Mouse (Mus musculus): ENCODE data around the gene Prss43. TPM values are rescaled to one million over a fixed set of nuclear protein-coding genes. Genes with fewer than 3 reads are reported as not detected.
A peak's percentile ranks its signal among the peaks of the same experiment; 100 is the strongest.

Gene Prss43
- 0.04 TPM in 1 of 2 replicates, not detected in the other for polyA plus RNA-seq (2015; fragmentation: Nextera tagmentation; extraction: Ambion mirVana)

GRCm38 (mm10) chr9:110826390-110826789, at the start of gene Prss43:
Prss43 (plus strand) TSS chr9:110826690.
- DNase-seq (ENCODE audit: low spot score) (no peak), ATAC-seq (ENCODE audit: low FRiP score, low TSS enrichment) (no peak)
- Histone ChIP-seq H3K9me3 (ENCODE audit: control insufficient read depth, low read length) (no peaks in the 10 kb centered on the region), H3K27ac (replicated peaks) (no peak within 1 kb of the TSS), H3K27me3 (ENCODE audit: control insufficient read depth, insufficient read depth, low read length) (no peaks in the 10 kb centered on the region), H3K4me3 (ENCODE audit: low read depth, low read length) (no peak within 1 kb of the TSS), H3K36me3 (ENCODE audit: control insufficient read depth, insufficient read depth, low read length) (no peaks in the 10 kb centered on the region), H3K4me2 (replicated peaks; ENCODE audit: low read depth) (no peak within 1 kb of the TSS), H3K9ac (ENCODE audit: low read length) (no peak within 1 kb of the TSS), H3K4me1 (replicated peaks; ENCODE audit: control insufficient read depth, insufficient read depth) (no peaks in the 10 kb centered on the region)
- TF ChIP-seq CTCF (IDR thresholded peaks at IDR 0.05; ENCODE audit: low read depth) (no peak), EP300 (optimal IDR thresholded peaks at IDR 0.05) (no peak)
- 62% methylated on average over 3 of the region's 3 CpGs for WGBS

- Histone ChIP-seq H3K9me3 (ENCODE audit: control insufficient read depth, low read length) (no peaks in the 10 kb centered on the region), H3K4me2 (replicated peaks; ENCODE audit: low read depth) (no peak overlapping the region), H3K27ac (replicated peaks) (no peak overlapping the region), H3K9ac (ENCODE audit: low read length) (no peak overlapping the region), H3K27me3 (ENCODE audit: control insufficient read depth, insufficient read depth, low read length) (no peaks in the 10 kb centered on the region; the same call in 1 of the 2 replicates), H3K36me3 (ENCODE audit: control insufficient read depth, insufficient read depth, low read length) (no peaks in the 10 kb centered on the region), H3K4me3 (ENCODE audit: low read depth, low read length) (no peak overlapping the region), H3K4me1 (replicated peaks; ENCODE audit: control insufficient read depth, insufficient read depth) (no peaks in the 10 kb centered on the region; the same call in 1 of the 2 replicates)
- WGBS, result 74% methylated on average over 1 of the region's 1 CpGs
- no peak for ATAC-seq (ENCODE audit: low FRiP score, low TSS enrichment)
- no peak for DNase-seq (ENCODE audit: low spot score)
- no peak for TF ChIP-seq EP300 (optimal IDR thresholded peaks at IDR 0.05)
- no peak for TF ChIP-seq CTCF (IDR thresholded peaks at IDR 0.05; ENCODE audit: low read depth)
Observed at GRCm38 (mm10) chr9:110778100-110778499, 48.4 kb upstream of the Prss43 start.

- ATAC-seq (ENCODE audit: low FRiP score, low TSS enrichment) (no peak), DNase-seq (ENCODE audit: low spot score) (no peak)
- H3K9ac ChIP-seq (ENCODE audit: low read length), result no peak overlapping the region
- H3K9me3 ChIP-seq (ENCODE audit: control insufficient read depth, low read length), result no peaks in the 10 kb centered on the region
- 74% methylated on average over 7 of the region's 7 CpGs for WGBS
- H3K27ac ChIP-seq (replicated peaks), result no peak overlapping the region
- H3K4me3 ChIP-seq (ENCODE audit: low read depth, low read length), result no peak overlapping the region
- H3K4me2 ChIP-seq (replicated peaks; ENCODE audit: low read depth), result no peak overlapping the region
- no peaks in the 10 kb centered on the region for H3K36me3 ChIP-seq (ENCODE audit: control insufficient read depth, insufficient read depth, low read length)
- peak; percentile 45 for TF ChIP-seq CTCF (IDR thresholded peaks at IDR 0.05; ENCODE audit: low read depth)
- no peak for TF ChIP-seq EP300 (optimal IDR thresholded peaks at IDR 0.05)
- no peaks in the 10 kb centered on the region; the same call in 1 of the 2 replicates for H3K27me3 ChIP-seq (ENCODE audit: control insufficient read depth, insufficient read depth, low read length)
- no peaks in the 10 kb centered on the region; the same call in 1 of the 2 replicates for H3K4me1 ChIP-seq (replicated peaks; ENCODE audit: control insufficient read depth, insufficient read depth)
Observed at GRCm38 (mm10) chr9:110778559-110778958, 47.9 kb upstream of the Prss43 start.

GRCm38 (mm10) chr9:110779242-110779913, 47.1 kb upstream of the Prss43 start:
- DNase-seq (ENCODE audit: low spot score) (peak; percentile 42), ATAC-seq (ENCODE audit: low FRiP score, low TSS enrichment) (no peak)
- 76% methylated on average over 5 of the region's 5 CpGs for WGBS
- TF ChIP-seq EP300 (optimal IDR thresholded peaks at IDR 0.05) (no peak), CTCF (IDR thresholded peaks at IDR 0.05; ENCODE audit: low read depth) (peak; percentile 66)
- Histone ChIP-seq H3K9me3 (ENCODE audit: control insufficient read depth, low read length) (no peaks in the 10 kb centered on the region), H3K9ac (ENCODE audit: low read length) (no peak overlapping the region), H3K27ac (replicated peaks) (no peak overlapping the region), H3K4me3 (ENCODE audit: low read depth, low read length) (no peak overlapping the region), H3K4me1 (replicated peaks; ENCODE audit: control insufficient read depth, insufficient read depth) (no peaks in the 10 kb centered on the region; the same call in 1 of the 2 replicates), H3K36me3 (ENCODE audit: control insufficient read depth, insufficient read depth, low read length) (no peaks in the 10 kb centered on the region), H3K27me3 (ENCODE audit: control insufficient read depth, insufficient read depth, low read length) (no peaks in the 10 kb centered on the region; the same call in 1 of the 2 replicates), H3K4me2 (replicated peaks; ENCODE audit: low read depth) (no peak overlapping the region)

- ATAC-seq (ENCODE audit: low FRiP score, low TSS enrichment) (peak; percentile 95), DNase-seq (ENCODE audit: low spot score) (peak; percentile 94)
- TF ChIP-seq CTCF (IDR thresholded peaks at IDR 0.05; ENCODE audit: low read depth) (peak; percentile 83), EP300 (optimal IDR thresholded peaks at IDR 0.05) (no peak)
- H3K36me3 ChIP-seq (ENCODE audit: control insufficient read depth, insufficient read depth, low read length), result no peaks in the 10 kb centered on the region
- peak overlapping the region; percentile 49; the same call in 1 of the 2 replicates for H3K27ac ChIP-seq (replicated peaks)
- peak overlapping the region; percentile 45 for H3K4me3 ChIP-seq (ENCODE audit: low read depth, low read length)
- H3K4me1 ChIP-seq (replicated peaks; ENCODE audit: control insufficient read depth, insufficient read depth), result no peaks in the 10 kb centered on the region; the same call in 1 of the 2 replicates
- 1% methylated on average over 43 of the region's 43 CpGs for WGBS
- H3K4me2 ChIP-seq (replicated peaks; ENCODE audit: low read depth), result peak overlapping the region; percentile 72
- H3K9me3 ChIP-seq (ENCODE audit: control insufficient read depth, low read length), result no peaks in the 10 kb centered on the region
- peak overlapping the region; percentile 62 for H3K9ac ChIP-seq (ENCODE audit: low read length)
- no peaks in the 10 kb centered on the region; the same call in 1 of the 2 replicates for H3K27me3 ChIP-seq (ENCODE audit: control insufficient read depth, insufficient read depth, low read length)
Observed at GRCm38 (mm10) chr9:110781256-110781721, 45.2 kb upstream of the Prss43 start.

GRCm38 (mm10) chr9:110781731-110782130, 44.8 kb upstream of the Prss43 start:
- Histone ChIP-seq H3K27ac (replicated peaks) (peak overlapping the region; percentile 49; the same call in 1 of the 2 replicates), H3K9me3 (ENCODE audit: control insufficient read depth, low read length) (no peaks in the 10 kb centered on the region), H3K9ac (ENCODE audit: low read length) (peak overlapping the region; percentile 62), H3K4me1 (replicated peaks; ENCODE audit: control insufficient read depth, insufficient read depth) (no peaks in the 10 kb centered on the region; the same call in 1 of the 2 replicates), H3K4me2 (replicated peaks; ENCODE audit: low read depth) (peak overlapping the region; percentile 72), H3K27me3 (ENCODE audit: control insufficient read depth, insufficient read depth, low read length) (no peaks in the 10 kb centered on the region; the same call in 1 of the 2 replicates), H3K4me3 (ENCODE audit: low read depth, low read length) (peak overlapping the region; percentile 45), H3K36me3 (ENCODE audit: control insufficient read depth, insufficient read depth, low read length) (no peaks in the 10 kb centered on the region)
- DNase-seq (ENCODE audit: low spot score), result peak; percentile 76
- TF ChIP-seq CTCF (IDR thresholded peaks at IDR 0.05; ENCODE audit: low read depth) (no peak), EP300 (optimal IDR thresholded peaks at IDR 0.05) (no peak)
- peak; percentile 67 for ATAC-seq (ENCODE audit: low FRiP score, low TSS enrichment)
- WGBS, result under 1% methylated on average over 23 of the region's 23 CpGs

Measured in stomach, postnatal 0 days (tissue).